Mouse (Mus musculus): ENCODE results near the gene Cdc20. TPM values are rescaled to one million over a fixed set of nuclear protein-coding genes. Genes with fewer than 3 reads are reported as not detected.
A peak's percentile ranks its signal among the peaks of the same experiment; 100 is the strongest.

Cdc20 gene
- polyA plus RNA-seq, 1 experiment from 2014 or later: 23.4 TPM

DNA sequence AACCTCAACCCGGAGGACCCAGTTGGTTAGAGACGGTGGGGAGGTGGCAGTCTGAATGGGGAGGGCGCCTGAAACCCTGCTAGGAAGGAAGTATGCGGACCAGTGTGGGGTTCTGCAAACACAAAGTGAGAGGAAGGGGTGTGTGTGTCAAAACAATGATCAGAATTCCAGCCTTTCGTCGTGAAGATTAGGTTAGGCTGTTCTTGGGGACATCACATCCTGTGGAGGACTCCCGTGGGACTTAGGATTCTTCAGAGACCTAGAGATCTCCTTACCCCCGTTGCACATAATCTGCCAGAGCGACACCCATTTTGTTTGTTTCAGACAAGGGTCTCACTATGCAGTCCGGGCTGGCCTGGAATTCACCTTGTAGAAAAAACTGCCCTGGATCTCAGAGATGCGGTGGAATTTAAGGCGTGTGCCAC, 689 bp upstream of the Cdc20 start:
- H3K27me3 ChIP-seq (replicated peaks): no peaks in the 10 kb centered on the region
- peak overlapping the region; percentile 97 for H3K4me2 ChIP-seq
- H3K36me3 ChIP-seq: peaks cover 8% of the 10 kb centered on the region
- H3K4me3 ChIP-seq (replicated peaks): peak overlapping the region; percentile 49
- 6% methylated on average over 12 of the region's 12 CpGs for WGBS
- ATAC-seq (ENCODE audit: low FRiP score): peak; percentile 46
- no peaks in the 10 kb centered on the region for H3K9me3 ChIP-seq (replicated peaks)
- peaks cover 23% of the 10 kb centered on the region for H3K4me1 ChIP-seq
- H3K9ac ChIP-seq (replicated peaks): peak overlapping the region; percentile 62
- peak overlapping the region; percentile 86 for H3K27ac ChIP-seq (replicated peaks)

DNA sequence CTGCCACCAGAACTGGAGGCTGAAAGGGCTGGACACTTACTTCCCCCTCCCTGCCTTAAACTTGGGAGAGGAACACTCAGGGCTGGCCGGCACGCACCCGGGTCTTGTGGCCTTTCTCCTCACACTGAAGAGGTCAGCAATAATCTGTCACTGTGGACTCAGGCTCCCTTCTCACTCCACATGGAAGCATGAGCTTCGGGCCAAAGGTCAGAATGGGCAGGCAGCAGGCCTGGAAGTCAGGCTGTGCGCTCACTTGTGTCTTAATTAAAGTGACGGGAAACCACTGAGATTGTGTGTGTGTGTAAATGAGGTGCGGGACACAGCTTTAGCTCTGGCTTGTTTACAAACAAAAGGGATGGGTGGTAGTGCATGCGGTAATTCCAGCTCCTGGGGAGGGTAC, 4.8 kb downstream of the Cdc20 start:
- H3K4me2 ChIP-seq: no peak overlapping the region
- H3K27ac ChIP-seq (replicated peaks): no peak overlapping the region
- H3K9me3 ChIP-seq (replicated peaks): no peaks in the 10 kb centered on the region
- H3K36me3 ChIP-seq: peaks cover 30% of the 10 kb centered on the region
- peaks cover 36% of the 10 kb centered on the region for H3K4me1 ChIP-seq
- H3K4me3 ChIP-seq (replicated peaks): no peak overlapping the region
- no peak for ATAC-seq (ENCODE audit: low FRiP score)
- H3K9ac ChIP-seq (replicated peaks): no peak overlapping the region
- 76% methylated on average over 8 of the region's 8 CpGs for WGBS
- H3K27me3 ChIP-seq (replicated peaks): no peaks in the 10 kb centered on the region

DNA sequence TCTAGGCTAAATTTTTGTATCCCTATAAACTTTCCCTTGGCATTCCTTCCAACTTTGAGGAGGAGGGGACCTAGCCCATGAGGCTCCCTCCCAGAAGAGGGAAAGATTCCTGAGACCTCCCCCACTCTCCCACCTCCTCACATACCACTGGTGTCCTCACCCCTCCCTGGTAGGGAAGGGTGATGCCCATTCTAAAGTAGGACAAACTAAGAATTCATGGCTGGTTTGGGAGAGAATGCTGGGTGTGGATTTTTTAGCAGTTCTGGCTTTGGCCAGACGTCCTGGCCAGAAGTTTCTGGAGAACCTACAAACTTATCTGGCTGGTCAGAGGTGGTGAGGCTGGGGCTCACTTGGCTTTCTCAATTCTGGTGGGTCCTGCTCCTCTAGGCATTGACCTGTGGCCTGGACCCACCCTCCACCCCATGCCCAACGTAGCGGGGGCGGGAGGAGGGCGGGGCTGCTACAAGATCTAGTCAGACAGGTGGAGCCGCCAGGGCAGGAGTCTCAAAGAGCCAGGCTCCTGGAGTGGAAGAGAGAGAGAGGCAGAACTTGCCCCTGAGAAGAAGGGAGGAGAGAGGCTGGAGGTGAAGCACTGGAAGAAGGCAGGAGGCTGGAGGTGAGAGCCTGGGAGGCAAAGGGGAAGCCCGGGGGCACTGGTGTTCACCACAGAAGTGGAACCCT, 7.8 kb downstream of the Cdc20 start:
- Histone ChIP-seq H3K27me3 (replicated peaks) (no peaks in the 10 kb centered on the region), H3K36me3 (peaks cover 30% of the 10 kb centered on the region), H3K27ac (replicated peaks) (no peak overlapping the region), H3K4me1 (peaks cover 27% of the 10 kb centered on the region), H3K4me3 (replicated peaks) (peak overlapping the region; percentile 49; the same call in 1 of the 2 replicates), H3K4me2 (peak overlapping the region; percentile 72), H3K9ac (replicated peaks) (no peak overlapping the region), H3K9me3 (replicated peaks) (no peaks in the 10 kb centered on the region)
- no peak for ATAC-seq (ENCODE audit: low FRiP score)
- 67% methylated on average over 7 of the region's 7 CpGs for WGBS

DNA sequence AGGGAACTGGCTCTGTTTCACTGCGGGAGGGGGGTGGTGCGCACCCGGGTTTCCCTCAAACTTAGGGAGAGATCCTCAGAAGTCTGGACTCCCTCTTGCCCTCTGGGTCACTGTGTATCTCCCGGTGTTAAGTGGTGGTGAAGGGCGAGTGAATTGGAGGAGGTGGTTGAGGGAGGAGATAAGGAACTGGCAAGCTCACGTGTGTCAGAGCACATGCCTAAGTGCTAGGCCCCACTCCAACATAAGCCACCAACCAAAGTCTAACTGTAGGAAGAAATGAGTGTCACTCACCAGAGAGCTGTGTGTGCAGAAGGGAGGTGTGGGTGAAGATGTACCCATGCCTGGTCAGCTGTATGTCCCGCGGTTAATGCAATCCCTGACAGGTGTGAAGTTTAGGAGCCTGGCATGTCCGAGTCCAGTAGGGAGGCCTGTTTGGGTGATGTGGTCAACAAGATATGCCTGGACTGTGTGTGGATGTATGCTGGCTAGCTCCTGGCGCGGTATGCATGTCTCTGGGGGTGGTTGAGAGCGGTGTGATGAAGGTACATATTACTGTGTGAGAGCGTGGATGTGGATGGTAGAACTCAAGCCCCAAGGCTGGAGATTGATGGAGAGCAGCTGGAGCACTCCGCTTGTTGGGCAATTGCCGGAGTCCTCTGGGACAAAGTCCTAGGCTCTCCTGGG, 8.5 kb downstream of the Cdc20 start:
- peak overlapping the region; percentile 53 for H3K9ac ChIP-seq (replicated peaks)
- 46% methylated on average over 15 of the region's 15 CpGs for WGBS
- peak overlapping the region; percentile 49 for H3K4me3 ChIP-seq (replicated peaks)
- H3K27me3 ChIP-seq (replicated peaks): no peaks in the 10 kb centered on the region
- peak; percentile 16; the same call in 1 of the 2 replicates for ATAC-seq (ENCODE audit: low FRiP score)
- peaks cover 27% of the 10 kb centered on the region for H3K4me1 ChIP-seq
- H3K4me2 ChIP-seq: peak overlapping the region; percentile 72
- peak overlapping the region; percentile 72; the same call in 1 of the 2 replicates for H3K27ac ChIP-seq (replicated peaks)
- peaks cover 30% of the 10 kb centered on the region for H3K36me3 ChIP-seq
- H3K9me3 ChIP-seq (replicated peaks): no peaks in the 10 kb centered on the region

DNA sequence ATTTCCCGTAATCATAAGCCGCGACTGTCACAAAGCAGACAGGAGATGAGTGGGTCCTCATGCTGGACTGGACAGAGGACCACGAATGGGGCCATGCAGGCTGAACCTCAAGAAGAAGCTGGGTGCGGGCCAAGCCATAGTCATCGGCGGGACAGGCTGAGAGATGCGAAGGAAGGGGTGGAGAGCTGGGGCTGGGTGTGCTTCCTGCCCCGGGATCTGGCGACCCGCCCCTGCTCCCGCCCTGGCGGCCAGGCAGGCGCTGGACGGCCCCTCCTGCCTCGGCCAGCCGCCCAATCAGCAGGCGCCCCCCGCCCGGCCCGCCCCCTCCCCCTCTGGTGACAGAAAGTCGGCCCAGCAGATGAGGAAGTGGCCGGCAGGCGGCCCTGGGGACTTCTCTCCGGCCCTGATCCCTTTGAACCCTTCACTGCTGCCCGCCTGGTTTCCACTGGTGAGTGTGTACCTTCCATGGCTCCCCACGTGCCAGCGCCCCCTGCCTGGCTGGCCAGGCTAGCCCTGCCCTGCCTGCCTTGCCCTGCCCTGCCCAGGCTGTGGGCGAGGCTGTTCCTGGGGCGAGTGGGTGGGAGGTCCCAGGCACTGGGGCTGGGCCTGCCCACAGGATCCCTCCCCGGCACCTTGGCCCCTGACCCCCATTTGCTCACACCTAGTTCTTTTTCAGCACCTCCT, 9.2 kb downstream of the Cdc20 start, which contains the start of gene Elovl1:
Gene Elovl1 (plus strand): TSS at position 326 of the 684 bp plus-strand sequence.
- Histone ChIP-seq H3K36me3 (peaks cover 29% of the 10 kb centered on the region), H3K4me2 (peak within 1 kb of the TSS; percentile 72), H3K9me3 (replicated peaks) (no peaks in the 10 kb centered on the region), H3K4me3 (replicated peaks) (peak within 1 kb of the TSS; percentile 49), H3K27me3 (replicated peaks) (no peaks in the 10 kb centered on the region), H3K4me1 (peaks cover 27% of the 10 kb centered on the region), H3K9ac (replicated peaks) (peak within 1 kb of the TSS; percentile 53), H3K27ac (replicated peaks) (peak within 1 kb of the TSS; percentile 72)
- 0% methylated on average over 26 of the region's 31 CpGs for WGBS
- ATAC-seq (ENCODE audit: low FRiP score): peak; percentile 90

DNA sequence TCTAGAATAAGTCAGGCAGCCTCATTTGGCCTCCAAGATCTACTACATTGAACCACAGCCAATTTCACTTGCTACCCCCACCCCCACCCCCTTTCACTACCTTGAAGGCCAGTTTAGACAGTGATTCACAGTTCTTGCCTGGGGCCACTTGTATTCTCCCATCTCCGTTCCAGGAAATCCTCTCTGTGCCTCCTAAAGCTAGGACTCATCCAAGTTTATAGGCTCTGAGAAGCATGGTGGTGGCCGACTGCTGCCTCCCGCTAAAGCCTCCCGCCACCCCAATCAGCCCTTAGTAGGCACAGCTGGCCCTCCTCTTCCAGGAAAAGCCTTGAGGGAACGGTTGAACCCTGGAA, 9.8 kb downstream of the Cdc20 start:
- 2% methylated on average over 5 of the region's 5 CpGs for WGBS
- Histone ChIP-seq H3K4me2 (peak overlapping the region; percentile 72), H3K9ac (replicated peaks) (peak overlapping the region; percentile 53), H3K27ac (replicated peaks) (peak overlapping the region; percentile 68), H3K4me1 (peaks cover 27% of the 10 kb centered on the region), H3K9me3 (replicated peaks) (no peaks in the 10 kb centered on the region), H3K4me3 (replicated peaks) (peak overlapping the region; percentile 49), H3K27me3 (replicated peaks) (no peaks in the 10 kb centered on the region), H3K36me3 (peaks cover 24% of the 10 kb centered on the region)
- ATAC-seq (ENCODE audit: low FRiP score): peak; percentile 45

DNA sequence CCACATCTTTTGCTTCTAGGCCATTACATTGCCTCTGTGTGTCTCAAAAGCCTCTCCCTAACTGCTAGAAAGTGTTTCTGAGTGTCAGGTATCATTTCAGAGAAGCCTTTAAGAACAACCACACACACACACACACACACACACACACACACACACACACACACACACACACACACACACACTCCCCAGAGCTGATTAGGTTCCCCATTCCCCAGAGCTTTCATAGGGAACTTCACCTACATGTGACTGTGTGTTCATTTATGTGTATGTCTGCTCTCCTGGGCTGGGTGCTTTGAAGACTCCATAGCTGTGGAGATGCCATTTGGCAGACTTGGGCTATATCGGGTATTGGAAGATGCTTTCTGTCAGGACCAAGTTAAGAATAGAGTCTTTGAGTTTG, 11.8 kb downstream of the Cdc20 start:
- H3K27ac ChIP-seq (replicated peaks): no peak overlapping the region
- no peak overlapping the region for H3K4me2 ChIP-seq
- peaks cover 23% of the 10 kb centered on the region for H3K36me3 ChIP-seq
- WGBS: 92% methylated on average over 1 of the region's 1 CpGs
- H3K9me3 ChIP-seq (replicated peaks): no peaks in the 10 kb centered on the region
- H3K27me3 ChIP-seq (replicated peaks): no peaks in the 10 kb centered on the region
- H3K9ac ChIP-seq (replicated peaks): no peak overlapping the region
- no peak overlapping the region for H3K4me3 ChIP-seq (replicated peaks)
- peaks cover 27% of the 10 kb centered on the region for H3K4me1 ChIP-seq
- no peak for ATAC-seq (ENCODE audit: low FRiP score)

DNA sequence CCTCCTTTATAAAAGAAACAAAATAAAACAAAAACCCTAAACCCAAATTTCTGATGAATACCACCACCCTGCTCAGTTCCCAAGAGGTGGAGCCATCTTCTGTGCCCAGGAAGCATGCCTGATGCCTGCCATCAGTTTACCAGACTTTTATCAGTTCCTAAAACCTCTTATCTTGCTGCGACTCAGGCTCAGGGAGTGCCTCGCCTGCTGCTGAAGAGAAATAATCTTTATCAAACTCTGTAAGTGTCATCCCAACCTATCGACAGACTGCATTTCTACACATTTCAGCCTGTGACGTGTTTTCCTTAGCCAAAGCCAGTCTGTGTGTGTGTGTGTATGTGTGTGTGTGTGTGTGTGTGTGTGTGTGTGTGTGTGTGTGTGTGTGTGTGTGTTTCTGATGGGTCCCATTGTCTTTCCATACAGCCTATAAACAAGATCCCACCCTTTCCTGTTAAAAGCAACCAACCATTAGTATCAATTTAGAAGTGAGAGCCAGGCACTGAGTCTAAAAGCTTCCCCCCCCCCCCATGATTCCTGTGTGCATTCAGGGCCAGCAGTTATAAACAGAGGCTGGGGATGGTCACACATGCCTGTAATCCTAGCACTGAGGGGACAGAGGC, 12.5 kb downstream of the Cdc20 start:
- Histone ChIP-seq H3K9me3 (replicated peaks) (no peaks in the 10 kb centered on the region), H3K27ac (replicated peaks) (no peak overlapping the region), H3K4me1 (peaks cover 25% of the 10 kb centered on the region), H3K4me3 (replicated peaks) (no peak overlapping the region), H3K9ac (replicated peaks) (no peak overlapping the region), H3K4me2 (no peak overlapping the region), H3K36me3 (peaks cover 29% of the 10 kb centered on the region), H3K27me3 (replicated peaks) (no peaks in the 10 kb centered on the region)
- WGBS: 90% methylated on average over 4 of the region's 4 CpGs
- no peak for ATAC-seq (ENCODE audit: low FRiP score)

DNA sequence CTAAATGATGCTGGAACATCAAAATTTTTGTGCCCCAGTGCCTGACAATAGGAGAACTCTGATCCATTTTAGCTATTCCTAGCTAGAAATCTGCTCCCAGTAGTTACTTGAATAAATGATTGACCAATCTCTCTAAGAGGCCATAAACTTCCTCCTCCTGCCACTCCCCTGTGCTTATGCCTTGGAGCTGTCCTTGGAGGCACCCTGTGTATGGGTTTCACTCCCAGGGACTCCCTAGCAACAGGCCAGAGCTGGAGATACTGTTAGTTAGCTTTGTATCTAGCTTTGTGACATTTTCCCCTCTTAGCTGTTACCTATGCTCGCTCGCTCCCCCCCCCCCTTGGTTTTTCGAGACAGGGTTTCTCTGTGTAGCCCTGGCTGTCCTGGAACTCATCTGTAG, 15.8 kb downstream of the Cdc20 start:
- Histone ChIP-seq H3K4me2 (no peak overlapping the region), H3K36me3 (peaks cover 56% of the 10 kb centered on the region), H3K9ac (replicated peaks) (no peak overlapping the region), H3K27me3 (replicated peaks) (no peaks in the 10 kb centered on the region), H3K27ac (replicated peaks) (no peak overlapping the region), H3K9me3 (replicated peaks) (no peaks in the 10 kb centered on the region), H3K4me3 (replicated peaks) (no peak overlapping the region), H3K4me1 (no peaks in the 10 kb centered on the region)
- no peak for ATAC-seq (ENCODE audit: low FRiP score)
- 90% methylated on average over 3 of the region's 3 CpGs for WGBS

DNA sequence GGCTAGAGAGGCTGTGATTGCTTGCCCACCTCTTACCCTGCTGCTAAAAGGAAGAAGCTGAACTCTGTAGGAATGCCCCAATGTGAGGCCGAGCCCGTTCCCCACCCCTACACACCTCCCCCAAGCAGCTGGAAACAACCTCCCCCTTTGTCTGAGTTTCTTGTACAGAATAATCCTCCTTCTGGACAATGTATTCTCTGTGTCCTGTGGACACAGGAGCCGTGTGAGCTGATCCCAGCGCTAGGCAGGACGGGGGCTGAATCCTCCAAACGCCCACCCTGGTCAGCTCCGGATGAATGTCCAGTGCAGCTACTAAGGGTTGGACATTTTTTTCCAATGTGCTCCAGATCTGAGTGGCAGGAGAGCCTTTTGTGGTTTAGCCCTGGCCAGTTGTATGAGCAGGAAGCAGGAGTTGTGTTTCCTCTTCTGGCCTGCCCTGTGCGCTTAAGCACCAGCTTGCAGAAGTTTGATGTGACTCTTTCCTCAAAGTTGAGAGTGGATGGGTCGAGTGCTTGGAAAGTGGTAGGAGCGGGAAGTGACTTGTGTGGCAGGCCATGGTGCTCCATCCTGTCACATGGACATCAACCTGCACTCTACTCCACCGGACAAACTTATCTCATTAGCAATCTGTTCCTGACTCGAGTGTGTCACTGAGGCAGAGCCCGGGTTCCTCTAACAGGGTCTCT, 19.9 kb downstream of the Cdc20 start:
- Histone ChIP-seq H3K27me3 (replicated peaks) (no peaks in the 10 kb centered on the region), H3K4me2 (no peak overlapping the region), H3K36me3 (peaks cover 89% of the 10 kb centered on the region), H3K9ac (replicated peaks) (no peak overlapping the region), H3K27ac (replicated peaks) (no peak overlapping the region), H3K4me3 (replicated peaks) (no peak overlapping the region), H3K4me1 (no peaks in the 10 kb centered on the region), H3K9me3 (replicated peaks) (no peaks in the 10 kb centered on the region)
- WGBS: 86% methylated on average over 13 of the region's 13 CpGs
- no peak for ATAC-seq (ENCODE audit: low FRiP score)

DNA sequence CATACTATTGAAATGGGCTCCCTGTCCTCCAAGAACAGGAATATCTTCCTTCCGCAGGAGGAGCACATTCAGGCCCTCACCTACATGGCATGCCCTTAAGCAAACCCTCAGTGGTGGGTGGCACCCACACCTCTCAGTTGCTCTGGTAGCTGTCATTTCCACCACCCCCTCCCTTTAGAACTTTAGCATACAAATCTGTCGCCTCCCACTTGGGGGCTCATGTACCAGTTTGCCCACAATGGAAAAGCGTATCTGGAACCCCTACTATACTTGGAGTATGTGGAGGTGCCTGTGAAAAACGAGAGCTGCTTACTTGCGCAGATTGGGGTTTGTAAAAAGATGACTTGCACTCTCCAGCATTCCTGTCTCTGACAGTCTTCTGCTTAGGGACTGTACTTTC, 20.8 kb downstream of the Cdc20 start:
- no peaks in the 10 kb centered on the region for H3K9me3 ChIP-seq (replicated peaks)
- no peak overlapping the region for H3K4me2 ChIP-seq
- no peak for ATAC-seq (ENCODE audit: low FRiP score)
- 95% methylated on average over 5 of the region's 5 CpGs for WGBS
- no peaks in the 10 kb centered on the region for H3K27me3 ChIP-seq (replicated peaks)
- no peak overlapping the region for H3K27ac ChIP-seq (replicated peaks)
- H3K4me3 ChIP-seq (replicated peaks): no peak overlapping the region
- no peak overlapping the region for H3K9ac ChIP-seq (replicated peaks)
- H3K4me1 ChIP-seq: no peaks in the 10 kb centered on the region
- H3K36me3 ChIP-seq: peaks cover 92% of the 10 kb centered on the region

All from neural tube, embryonic 15.5 days (tissue).